Mouse (Mus musculus): ENCODE results near the gene Il1r1.

DNA sequence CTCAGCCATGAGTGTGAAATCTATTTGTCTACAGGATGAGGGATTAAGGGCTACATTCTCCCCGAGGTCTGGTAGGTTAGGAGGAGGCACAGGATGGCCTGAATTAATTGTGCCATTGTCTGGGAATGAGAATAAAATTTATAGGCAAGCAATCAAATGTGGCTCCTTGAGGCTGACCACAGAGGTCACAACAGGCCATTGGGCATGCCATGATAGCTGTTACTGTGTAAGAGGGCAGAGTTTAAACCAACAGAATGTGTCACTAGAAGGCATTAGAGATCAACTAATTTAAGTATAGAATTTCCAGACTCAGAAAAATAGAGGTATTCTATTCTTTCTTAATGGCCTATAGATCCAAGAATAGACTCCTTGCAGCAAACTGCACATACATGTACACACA lies 4.3 kb upstream of the Il1r1 start:
- TF ChIP-seq GATA1 (IDR thresholded peaks at IDR 0.05; ENCODE audit: borderline replicate concordance, low read length) (no peak), CTCF (IDR thresholded peaks at IDR 0.05; ENCODE audit: low read depth, low read length) (no peak), GATA2 (IDR thresholded peaks at IDR 0.05; ENCODE audit: borderline replicate concordance, low read depth, low read length) (no peak), POLR2AphosphoS5 (IDR thresholded peaks at IDR 0.05; ENCODE audit: insufficient replicate concordance, low read depth, low read length) (no peak), TAL1 (conservative IDR thresholded peaks at IDR 0.05; ENCODE audit: low read depth, low read length) (no peak)
